Mouse (Mus musculus): ENCODE measurements at regions not wholly inside any gene's neighbourhood (a gene's known extent, or its start where the extent isn't known, plus 50 kb on each side); places are given as distances from the start of the nearest gene placed in this dataset.

DNA sequence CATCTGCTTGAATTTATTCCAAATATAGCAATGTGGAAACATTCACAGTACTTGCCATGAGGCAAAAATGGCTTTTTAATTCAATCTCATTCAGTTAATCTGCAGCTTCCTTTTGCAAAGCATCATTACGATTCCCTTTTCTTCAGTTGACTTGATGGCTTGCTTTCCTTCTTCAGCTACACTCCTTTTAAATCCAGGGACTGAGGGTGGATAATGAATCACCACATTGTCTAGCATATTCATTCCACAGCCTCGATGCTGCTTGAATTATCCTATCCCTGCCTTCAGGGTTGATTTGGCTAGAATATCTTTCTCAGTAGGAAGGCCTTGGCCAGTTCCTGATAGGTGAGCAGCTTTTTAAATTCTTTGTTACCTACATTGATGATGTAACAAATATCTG, 128.4 kb downstream of the Trib2 start:
- TF ChIP-seq E2F4 (IDR thresholded peaks at IDR 0.05; ENCODE audit: insufficient read depth) (no peak), TCF12 (IDR thresholded peaks at IDR 0.05; ENCODE audit: insufficient read depth, poor library complexity, severe bottlenecking) (no peak)
